Mouse (Mus musculus) liver, embryonic 14.5 days (tissue): ENCODE measurements around the gene Orm2.

Experiments
- CTCF ChIP-seq: IDR thresholded peaks from 2 replicates; pipeline ENCODE4 v1.5.1; 2016; ENCODE audit warnings: antibody characterized with exemption, low read depth, control low read depth
- EP300 ChIP-seq: IDR thresholded peaks from 2 replicates; pipeline ENCODE4 v1.6.1; 2016; ENCODE audit warnings: antibody characterized with exemption, low read depth

DNA sequence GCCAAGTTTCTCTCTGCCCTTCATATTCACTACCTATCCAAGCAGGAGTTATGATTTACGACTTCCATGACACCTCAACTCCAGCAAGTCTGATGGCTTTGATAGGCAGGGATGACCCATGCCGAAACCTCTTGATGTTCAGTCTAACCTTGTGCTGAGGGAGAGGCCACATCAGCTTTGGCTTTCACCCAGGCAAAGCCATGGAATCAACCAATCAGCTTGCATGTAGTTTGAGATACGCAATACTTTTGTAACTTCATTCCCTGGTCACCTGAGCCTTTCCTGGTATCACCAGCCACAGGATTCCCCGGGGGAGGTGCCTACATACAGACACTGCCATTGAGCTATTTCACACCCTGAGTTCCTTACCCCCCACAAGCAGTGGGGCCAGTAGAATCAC is 15.6 kb upstream of the Orm2 start:
- TF ChIP-seq EP300 (no peak), CTCF (no peak)
